8 mouse cellular contexts compared by ENCODE assay signal in the genomic region with DNA sequence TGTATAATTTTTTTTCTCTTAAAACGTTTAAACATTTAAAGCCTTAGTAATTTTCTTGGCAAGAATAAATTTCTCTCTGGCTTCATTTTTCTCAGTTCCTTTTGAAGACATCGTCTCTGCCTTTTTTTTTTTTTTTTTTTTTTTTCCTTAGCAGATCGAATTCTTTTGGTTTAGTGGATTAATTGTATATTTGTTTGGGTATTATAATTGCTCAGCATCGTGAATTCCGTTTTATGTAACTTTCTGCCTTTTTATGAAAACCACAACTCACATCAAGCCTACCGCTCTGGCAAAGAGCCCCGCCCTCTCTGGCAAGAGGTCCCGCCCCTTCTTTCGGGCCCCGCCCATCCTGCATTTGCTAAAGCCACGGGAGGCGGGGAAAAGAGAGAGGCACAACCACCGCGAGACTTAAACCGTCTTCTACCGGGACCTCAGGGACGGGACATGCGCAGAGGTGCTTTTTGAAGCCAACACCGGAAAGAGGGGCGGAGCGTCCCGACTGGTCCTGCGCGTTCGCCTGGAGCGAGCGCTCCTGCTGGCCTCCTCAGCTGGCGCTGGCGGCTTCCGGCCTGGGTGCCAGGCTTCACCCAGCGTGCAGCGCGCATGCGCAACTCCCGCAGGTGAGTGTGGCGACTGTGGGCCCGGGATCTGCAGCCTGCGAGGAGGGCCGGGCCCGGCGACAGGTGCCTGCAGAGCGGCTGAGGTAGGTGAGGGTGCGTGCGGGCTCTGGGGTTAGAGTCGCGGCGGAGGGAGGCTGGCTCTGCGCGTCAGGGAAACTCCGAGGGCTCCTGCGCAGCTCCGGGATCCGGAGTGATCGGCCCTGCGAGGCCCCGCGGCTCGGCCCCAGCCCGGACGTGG. TPM values are rescaled to one million over a fixed set of nuclear protein-coding genes. Genes with fewer than 3 reads are reported as not detected.
DNase-seq lines count a peak whose midpoint lies in the region; ATAC-seq lines count a peak whose summit lies in the region.

A gene (plus strand): TSS at position 544 of the 858 bp plus-strand sequence.

- ATAC-seq in hindbrain, embryonic 15.5 days (ENCODE audit: low FRiP score, low read depth), result peak; percentile 100

- H3K27ac ChIP-seq in hindbrain, embryonic 15.5 days (replicated peaks), result peak within 1 kb of the TSS; percentile 76

- WGBS in hindbrain, embryonic 15.5 days, result 1% methylated on average over 60 of the region's 60 CpGs

- DNase-seq in T-cell, adult 2 months (ENCODE audit: low spot score), result peak; percentile 99
- DNase-seq in cerebellum, postnatal 36 days, result peak; percentile 96 to 97
- peak; percentile 98 for DNase-seq in frontal cortex, postnatal 36 days (ENCODE audit: low spot score in 2 of 2)
- peak; percentile 96 for DNase-seq in left cerebral cortex, adult 11 months (ENCODE audit: low spot score)
- DNase-seq in lung, postnatal 4 days, result peak; percentile 98 to 99
- peak; percentile 99 for DNase-seq in retina, postnatal 7 days (ENCODE audit: low read depth, low spot score)
- DNase-seq in urinary bladder, adult 2 months (ENCODE audit: low spot score), result peak; percentile 90

- H3K4me3 ChIP-seq in hindbrain, embryonic 15.5 days, result peak within 1 kb of the TSS; percentile 90

- H3K9ac ChIP-seq in hindbrain, embryonic 15.5 days, result peak within 1 kb of the TSS; percentile 85

- H3K9me3 ChIP-seq in hindbrain, embryonic 15.5 days, result no peaks in the 10 kb centered on the region

- H3K27me3 ChIP-seq in hindbrain, embryonic 15.5 days, result no peaks in the 10 kb centered on the region

- peak within 1 kb of the TSS; percentile 72 for H3K4me2 ChIP-seq in hindbrain, embryonic 15.5 days

- peaks cover 36% of the 10 kb centered on the region for H3K4me1 ChIP-seq in hindbrain, embryonic 15.5 days (replicated peaks)

- peaks cover 11% of the 10 kb centered on the region; the same call in 1 of the 2 replicates for H3K36me3 ChIP-seq in hindbrain, embryonic 15.5 days

RNA-seq across cellular contexts. Expression of the gene that starts here (rescaled TPM):
- 18.4 and 19.5 TPM in 2 replicates for polyA plus RNA-seq in hindbrain, embryonic 15.5 days (2015; fragmentation: Nextera tagmentation; extraction: Ambion mirVana)
- 8.3 and 8.4 TPM in 2 replicates for polyA plus RNA-seq in urinary bladder, adult 2 months (2012; rRNA removed)

Comparison
In these comparisons a context has a peak if more than half of its experiments do, and no peak if none do; other contexts are left out.
1. Peak in every context shown above with its lines: DNase-seq, ATAC-seq, H3K4me3 ChIP-seq and H3K27ac ChIP-seq.